Comparison of ENCODE assay signal across 7 mouse cellular contexts in genomic region chr2:69586821-69587728, GRCm38 (mm10). TPM values are rescaled to one million over a fixed set of nuclear protein-coding genes. Genes with fewer than 3 reads are reported as not detected.
DNase-seq lines count a peak whose midpoint lies in the region; ATAC-seq and TF ChIP-seq lines count a peak whose summit lies in the region.

No protein-coding gene starts in this region.

- TF ChIP-seq CTCF in cortical plate, adult 2 months (IDR thresholded peaks at IDR 0.05; ENCODE audit: extremely low read depth, insufficient read depth, low read length) = no peak

- peak overlapping the region; percentile 97 for H3K4me2 ChIP-seq in hindbrain, embryonic 15.5 days
- peak overlapping the region; percentile 72 for H3K4me2 ChIP-seq in midbrain, embryonic 12.5 days (replicated peaks)

- no peak for TF ChIP-seq POLR2A in cortical plate, adult 2 months (IDR thresholded peaks at IDR 0.05; ENCODE audit: extremely low read depth, insufficient read depth, low read length)

- WGBS in hindbrain, embryonic 15.5 days = 2% methylated on average over 26 of the region's 26 CpGs
- 1% methylated on average over 25 of the region's 26 CpGs for WGBS in midbrain, embryonic 12.5 days

- ATAC-seq in hindbrain, embryonic 15.5 days (ENCODE audit: low FRiP score, low read depth) = no peak
- ATAC-seq in midbrain, embryonic 12.5 days (ENCODE audit: low FRiP score, low read depth) = no peak
- ATAC-seq in megakaryocyte progenitor cell, adult 5-6 weeks (replicated peaks; ENCODE audit: poor library complexity) = no peak

- H3K9me3 ChIP-seq in hindbrain, embryonic 15.5 days = no peaks in the 10 kb centered on the region
- no peaks in the 10 kb centered on the region for H3K9me3 ChIP-seq in midbrain, embryonic 12.5 days

- 0 out of 2 replicates have a peak overlapping the region, but pooled peaks have one; percentile 11 for H3K9ac ChIP-seq in hindbrain, embryonic 15.5 days
- peak overlapping the region; percentile 24; the same call in 1 of the 2 replicates for H3K9ac ChIP-seq in midbrain, embryonic 12.5 days (replicated peaks)

- H3K4me3 ChIP-seq in cortical plate, adult 2 months (ENCODE audit: insufficient read depth, low read length) = peak overlapping the region; percentile 1; the same call in 1 of the 2 replicates
- H3K4me3 ChIP-seq in hindbrain, embryonic 15.5 days = peak overlapping the region; percentile 39
- peak overlapping the region; percentile 35 for H3K4me3 ChIP-seq in midbrain, embryonic 12.5 days

- no peaks in the 10 kb centered on the region; the same call in 1 of the 2 replicates for H3K4me1 ChIP-seq in cortical plate, adult 2 months (ENCODE audit: control insufficient read depth, insufficient read depth, low read length)
- peaks cover 35% of the 10 kb centered on the region for H3K4me1 ChIP-seq in hindbrain, embryonic 15.5 days (replicated peaks)
- peaks cover 38% of the 10 kb centered on the region for H3K4me1 ChIP-seq in midbrain, embryonic 12.5 days

- H3K36me3 ChIP-seq in hindbrain, embryonic 15.5 days = no peaks in the 10 kb centered on the region
- no peaks in the 10 kb centered on the region for H3K36me3 ChIP-seq in midbrain, embryonic 12.5 days

- peak; percentile 61 for DNase-seq in Muller cell, postnatal 12 days (ENCODE audit: inconsistent ontology term)
- DNase-seq in cerebellum, adult 9-11 months = no peak
- DNase-seq in thymus, postnatal 36 days = no peak

- peaks cover 30% of the 10 kb centered on the region for H3K27me3 ChIP-seq in hindbrain, embryonic 15.5 days
- H3K27me3 ChIP-seq in midbrain, embryonic 12.5 days = peaks cover 71% of the 10 kb centered on the region

- no peak overlapping the region for H3K27ac ChIP-seq in cortical plate, adult 2 months (ENCODE audit: insufficient read depth, low read length)
- H3K27ac ChIP-seq in hindbrain, embryonic 15.5 days (replicated peaks) = no peak overlapping the region
- H3K27ac ChIP-seq in midbrain, embryonic 12.5 days (replicated peaks) = no peak overlapping the region

RNA-seq across cellular contexts. Expression of gene Lrp2, which starts 1.2 kb away (rescaled TPM):
- polyA plus RNA-seq in cortical plate, adult 2 months (2012; rRNA removed) = 0.04 and 0.10 TPM in 2 replicates
- polyA plus RNA-seq in hindbrain, embryonic 15.5 days (2015; fragmentation: Nextera tagmentation; extraction: Ambion mirVana) = 1.2 and 1.4 TPM in 2 replicates
- polyA plus RNA-seq in midbrain, embryonic 12.5 days (2016; fragmentation: Nextera tagmentation; extraction: Ambion mirVana) = 5.7 and 6.9 TPM in 2 replicates
- total RNA-seq in megakaryocyte progenitor cell, adult 5-6 weeks (2015) = not detected in 2 replicates
- total RNA-seq in megakaryocyte progenitor cell, adult 5-6 weeks (2017) = under 0.01 TPM in 1 of 2 replicates, not detected in the other

RNA-seq across cellular contexts. Expression of gene Bbs5, which starts 59.9 kb away (rescaled TPM):
- 28.1 and 36.4 TPM in 2 replicates for polyA plus RNA-seq in cortical plate, adult 2 months (2012; rRNA removed)
- 22.5 and 27.7 TPM in 2 replicates for polyA plus RNA-seq in hindbrain, embryonic 15.5 days (2015; fragmentation: Nextera tagmentation; extraction: Ambion mirVana)
- polyA plus RNA-seq in midbrain, embryonic 12.5 days (2016; fragmentation: Nextera tagmentation; extraction: Ambion mirVana) = 18.6 and 21.1 TPM in 2 replicates
- 6.8 and 8.9 TPM in 2 replicates for total RNA-seq in megakaryocyte progenitor cell, adult 5-6 weeks (2015)
- total RNA-seq in megakaryocyte progenitor cell, adult 5-6 weeks (2017) = 4.6 and 5.2 TPM in 2 replicates
